Mouse (Mus musculus) embryonic facial prominence, embryonic 14.5 days (tissue): ENCODE results near the gene Rpl13a. TPM values are rescaled to one million over a fixed set of nuclear protein-coding genes. Genes with fewer than 3 reads are reported as not detected.

ENCODE experiments used
- ATAC-seq: fragments of 200-750 bp; cut with Nextera tagmentation; 2 replicates; pipeline ENCODE4 v1.8.0; 2017; ENCODE audit warnings: low read depth, moderate number of reproducible peaks, moderate TSS enrichment
- DNase-seq: peaks from one replicate; pipeline ENCODE4 v3.0.0-alpha.2; 2015; ENCODE audit warnings: low spot score
- H3K27ac ChIP-seq: fragments of 300-500 bp; sonication (generic); replicated peaks from 2 replicates; pipeline ENCODE4 v1.5.1; 2014; ENCODE audit warnings: low read depth, mild to moderate bottlenecking, low read length, moderate library complexity
- H3K27me3 ChIP-seq: fragments of 300-500 bp; sonication (generic); replicated peaks from 2 replicates; pipeline ENCODE4 v1.6.1; 2014; ENCODE audit warnings: low read length; ENCODE audit not compliant: control insufficient read depth, insufficient read depth
- H3K36me3 ChIP-seq: fragments of 300-500 bp; sonication (generic); 2 replicates; pipeline ENCODE4 v1.6.1; 2014; ENCODE audit warnings: low read length, mixed read lengths; ENCODE audit not compliant: control insufficient read depth, insufficient read depth
- H3K4me1 ChIP-seq: fragments of 300-500 bp; sonication (generic); 2 replicates; pipeline ENCODE4 v1.6.1; 2014; ENCODE audit warnings: antibody characterized with exemption, low read length; ENCODE audit not compliant: control insufficient read depth, insufficient read depth
- H3K4me2 ChIP-seq: fragments of 300-500 bp; sonication (generic); 2 replicates; pipeline ENCODE4 v1.6.1; 2014; ENCODE audit warnings: low read depth, mild to moderate bottlenecking, low read length, moderate library complexity, mixed read lengths
- H3K4me3 ChIP-seq: fragments of 300-500 bp; sonication (generic); 2 replicates; pipeline ENCODE4 v1.5.1; 2014; ENCODE audit warnings: low read depth, mild to moderate bottlenecking, low read length
- H3K9ac ChIP-seq: fragments of 300-500 bp; sonication (generic); 2 replicates; pipeline ENCODE4 v1.6.1; 2014; ENCODE audit warnings: low read depth, mild to moderate bottlenecking, low read length, moderate library complexity, mixed read lengths
- H3K9me3 ChIP-seq: fragments of 300-500 bp; sonication (generic); 2 replicates; pipeline ENCODE4 v1.6.1; 2016; ENCODE audit warnings: low read length; ENCODE audit not compliant: control insufficient read depth
- WGBS: fragments of 180-500 bp; shearing (Covaris S2); extraction: QIAGEN DNeasy Blood & Tissue Kit; methylation state at CpG from one replicate; pipeline ENCODE4 v1.1.7; 2014; 5-methylcytosine and 5-hydroxymethylcytosine counted together
- polyA plus RNA-seq: library from polyadenylated mRNA; unstranded; fragments of >200 nt; fragmentation: Nextera tagmentation; extraction: Ambion mirVana; gene quantifications from 2 replicates; pipeline ENCODE4 v1.2.1, GENCODE M21; 2014

The Rpl13a gene
- polyA plus RNA-seq, 1 experiment from 2014 or later, result 1,619 TPM

- H3K4me3 ChIP-seq, result no peak overlapping the region
- DNase-seq, result no peak
- no peak for ATAC-seq
Observed at GRCm38 (mm10) chr7:45107052-45107645, 21.4 kb downstream of the Rpl13a start.

GRCm38 (mm10) chr7:45106441-45106840 is 22.1 kb downstream of the Rpl13a start:
- 49% methylated on average over 6 of the region's 6 CpGs for WGBS
- no peaks in the 10 kb centered on the region for H3K27me3 ChIP-seq
- no peak overlapping the region for H3K27ac ChIP-seq
- H3K4me3 ChIP-seq, result no peak overlapping the region
- ATAC-seq (no peak), DNase-seq (no peak)
- H3K4me1 ChIP-seq, result peaks cover 10% of the 10 kb centered on the region
- no peaks in the 10 kb centered on the region for H3K9me3 ChIP-seq
- no peaks in the 10 kb centered on the region for H3K36me3 ChIP-seq
- no peak overlapping the region for H3K4me2 ChIP-seq
- H3K9ac ChIP-seq, result no peak overlapping the region

More at GRCm38 (mm10) chr7:45107052-45107645, 21.4 kb downstream of the Rpl13a start:
- no peaks in the 10 kb centered on the region for H3K27me3 ChIP-seq
- no peaks in the 10 kb centered on the region for H3K9me3 ChIP-seq
- no peak overlapping the region for H3K27ac ChIP-seq
- WGBS, result 53% methylated on average over 5 of the region's 5 CpGs
- H3K9ac ChIP-seq, result no peak overlapping the region
- H3K4me1 ChIP-seq, result peaks cover 10% of the 10 kb centered on the region
- no peak overlapping the region for H3K4me2 ChIP-seq
- no peaks in the 10 kb centered on the region for H3K36me3 ChIP-seq

DNA sequence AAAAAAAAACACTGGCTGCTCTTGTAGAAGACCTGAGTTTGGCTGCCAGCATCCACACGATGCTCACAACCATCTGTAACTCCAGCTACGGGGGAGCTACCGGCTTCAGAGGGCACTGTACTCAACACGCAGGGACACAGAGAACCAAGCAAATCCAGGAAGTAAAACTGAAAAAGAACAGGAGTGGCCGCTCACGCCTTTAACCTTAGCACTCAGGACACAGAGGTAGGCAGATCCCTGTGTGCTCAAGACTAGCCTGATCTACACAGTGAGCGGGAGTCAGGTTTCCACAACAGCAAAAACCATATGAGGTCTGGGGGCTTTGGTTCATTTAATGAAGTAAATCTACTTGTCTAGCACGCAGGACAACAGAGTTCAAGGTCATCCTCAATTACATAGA is 23.1 kb downstream of the Rpl13a start:
- ATAC-seq (no peak), DNase-seq (no peak)
- Histone ChIP-seq H3K36me3 (no peaks in the 10 kb centered on the region), H3K4me3 (no peak overlapping the region), H3K9me3 (no peaks in the 10 kb centered on the region), H3K4me2 (no peak overlapping the region), H3K27me3 (no peaks in the 10 kb centered on the region), H3K27ac (no peak overlapping the region), H3K4me1 (peaks cover 10% of the 10 kb centered on the region), H3K9ac (no peak overlapping the region)
- 66% methylated on average over 8 of the region's 8 CpGs for WGBS

- no peak overlapping the region for H3K9ac ChIP-seq
- ATAC-seq (no peak), DNase-seq (no peak)
- peaks cover 10% of the 10 kb centered on the region for H3K4me1 ChIP-seq
- 80% methylated on average over 5 of the region's 5 CpGs for WGBS
- no peaks in the 10 kb centered on the region for H3K36me3 ChIP-seq
- H3K27ac ChIP-seq, result no peak overlapping the region
- H3K4me2 ChIP-seq, result no peak overlapping the region
- H3K9me3 ChIP-seq, result no peaks in the 10 kb centered on the region
- no peak overlapping the region for H3K4me3 ChIP-seq
- H3K27me3 ChIP-seq, result no peaks in the 10 kb centered on the region
Observed at GRCm38 (mm10) chr7:45104941-45105340, 23.6 kb downstream of the Rpl13a start.

- WGBS, result 35% methylated on average over 7 of the region's 7 CpGs
- H3K4me3 ChIP-seq, result peak within 1 kb of the TSS; percentile 40
- peak; percentile 97 for ATAC-seq
Observed at GRCm38 (mm10) chr7:45103652-45104180, 24.8 kb downstream of the Rpl13a start, which contains the start of gene Fcgrt. Gene Fcgrt (minus strand): TSS chr7:45103851.

DNA sequence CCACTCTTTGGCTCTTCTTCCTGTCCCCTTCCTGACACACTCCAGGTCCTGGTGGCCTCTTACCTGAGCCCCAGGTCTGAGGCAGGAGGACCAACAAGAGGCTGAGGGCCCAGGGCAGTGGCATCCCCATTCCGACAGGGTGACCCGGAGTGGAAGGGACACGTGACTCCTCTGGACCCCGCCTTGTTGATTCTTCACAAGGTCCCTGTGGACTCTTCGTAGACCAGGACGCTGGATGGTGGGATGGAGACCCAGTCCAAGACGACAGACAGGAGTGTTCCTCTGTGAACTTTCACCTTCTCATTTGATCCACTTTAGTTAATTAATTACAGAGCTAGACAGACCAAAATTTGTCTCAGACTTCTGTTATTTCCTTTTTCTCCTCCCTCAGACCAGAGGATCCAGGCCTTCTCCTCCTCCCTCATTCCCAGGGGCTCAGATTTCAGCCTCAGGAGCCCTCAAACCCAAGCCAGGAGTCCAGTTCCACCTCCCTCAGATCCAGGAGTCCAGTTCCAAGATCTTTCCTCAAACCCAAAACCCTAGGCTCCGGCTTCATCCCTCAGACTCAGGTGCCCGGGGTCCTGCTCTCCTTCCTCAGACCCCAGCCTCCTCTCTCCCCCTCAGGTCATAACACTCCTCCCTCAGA is 25.5 kb downstream of the Rpl13a start:
- peak overlapping the region; percentile 69 for H3K9ac ChIP-seq
- H3K36me3 ChIP-seq, result 0 out of 2 replicates have a peak, but pooled peaks cover 2% of the 10 kb centered on the region
- no peaks in the 10 kb centered on the region for H3K27me3 ChIP-seq
- 56% methylated on average over 9 of the region's 9 CpGs for WGBS
- H3K4me3 ChIP-seq, result peak overlapping the region; percentile 40
- peaks cover 10% of the 10 kb centered on the region for H3K4me1 ChIP-seq
- H3K27ac ChIP-seq, result peak overlapping the region; percentile 96
- peak; percentile 32 for ATAC-seq
- no peaks in the 10 kb centered on the region for H3K9me3 ChIP-seq
- no peak for DNase-seq
- H3K4me2 ChIP-seq, result peak overlapping the region; percentile 69

More at GRCm38 (mm10) chr7:45103652-45104180, 24.8 kb downstream of the Rpl13a start, which contains the start of gene Fcgrt:
- H3K27me3 ChIP-seq, result no peaks in the 10 kb centered on the region
- H3K36me3 ChIP-seq, result 0 out of 2 replicates have a peak, but pooled peaks cover 2% of the 10 kb centered on the region
- no peaks in the 10 kb centered on the region for H3K9me3 ChIP-seq
- peak within 1 kb of the TSS; percentile 69 for H3K4me2 ChIP-seq
- peaks cover 10% of the 10 kb centered on the region for H3K4me1 ChIP-seq
- H3K27ac ChIP-seq, result peak within 1 kb of the TSS; percentile 96
- peak within 1 kb of the TSS; percentile 69 for H3K9ac ChIP-seq
- DNase-seq, result peak; percentile 97

- peak overlapping the region; percentile 40 for H3K4me3 ChIP-seq
- peak overlapping the region; percentile 69 for H3K4me2 ChIP-seq
- H3K9ac ChIP-seq, result no peak overlapping the region
- WGBS, result 87% methylated on average over 11 of the region's 11 CpGs
- H3K27me3 ChIP-seq, result no peaks in the 10 kb centered on the region
- no peaks in the 10 kb centered on the region for H3K9me3 ChIP-seq
- peak overlapping the region; percentile 96; the same call in 1 of the 2 replicates for H3K27ac ChIP-seq
- H3K4me1 ChIP-seq, result peaks cover 10% of the 10 kb centered on the region
- DNase-seq (no peak), ATAC-seq (no peak)
- peaks cover 5% of the 10 kb centered on the region; the same call in 1 of the 2 replicates for H3K36me3 ChIP-seq
Observed at GRCm38 (mm10) chr7:45102441-45102840, 26.1 kb downstream of the Rpl13a start.

DNA sequence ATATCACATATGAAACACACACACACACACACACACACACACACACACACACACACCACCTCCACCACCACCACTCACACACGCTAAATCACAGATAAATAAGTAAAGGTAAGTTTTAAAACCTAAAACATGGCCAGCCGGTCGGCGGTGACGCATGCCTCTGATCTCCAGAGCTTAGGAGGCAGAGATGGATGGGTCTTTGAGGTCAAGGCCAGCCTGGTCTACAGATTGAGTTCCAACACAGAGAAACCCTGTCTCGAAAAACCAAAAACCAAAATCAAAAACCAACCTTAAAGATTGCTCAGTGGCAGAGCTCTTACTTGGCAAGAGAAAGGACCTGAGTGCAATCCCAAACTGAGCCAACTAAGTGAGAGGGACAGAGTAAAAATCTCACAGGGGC is 28.5 kb downstream of the Rpl13a start:
- no peak overlapping the region for H3K4me2 ChIP-seq
- DNase-seq, result no peak
- H3K36me3 ChIP-seq, result peaks cover 16% of the 10 kb centered on the region
- H3K9me3 ChIP-seq, result no peaks in the 10 kb centered on the region
- H3K9ac ChIP-seq, result no peak overlapping the region
- no peaks in the 10 kb centered on the region for H3K27me3 ChIP-seq
- H3K27ac ChIP-seq, result no peak overlapping the region
- no peak overlapping the region for H3K4me3 ChIP-seq
- H3K4me1 ChIP-seq, result peaks cover 10% of the 10 kb centered on the region
- WGBS, result 84% methylated on average over 6 of the region's 6 CpGs
- no peak for ATAC-seq
